Mouse (Mus musculus) liver, embryonic 13.5 days (tissue): Measurements from ENCODE around the gene Cep250. TPM values are rescaled to one million over a fixed set of nuclear protein-coding genes. Genes with fewer than 3 reads are reported as not detected.
"Not testable (repeated sequence)": the region's sequence is repeated elsewhere in the genome, so short reads cannot be mapped to it uniquely, and the experiment has no call there.

Experiments
- ATAC-seq: fragments of 200-750 bp; cut with Nextera tagmentation; 2 replicates; pipeline ENCODE4 v1.8.0; 2017; ENCODE audit warnings: low read depth, mild to moderate bottlenecking, moderate number of reproducible peaks, moderate library complexity
- DNase-seq: peaks from one replicate; pipeline ENCODE4 v3.0.0; 2022
- H3K27ac ChIP-seq: fragments of 300-500 bp; sonication (generic); 2 replicates; pipeline ENCODE4 v1.5.1; 2015; ENCODE audit warnings: moderate library complexity, mild to moderate bottlenecking, inconsistent platforms
- H3K27me3 ChIP-seq: fragments of 300-500 bp; sonication (generic); 2 replicates; pipeline ENCODE4 v1.6.1; 2015; ENCODE audit warnings: mild to moderate bottlenecking, inconsistent platforms
- H3K36me3 ChIP-seq: fragments of 300-500 bp; sonication (generic); 2 replicates; pipeline ENCODE4 v1.6.1; 2015; ENCODE audit warnings: mild to moderate bottlenecking, inconsistent platforms
- H3K4me1 ChIP-seq: fragments of 300-500 bp; sonication (generic); replicated peaks from 2 replicates; pipeline ENCODE4 v1.6.1; 2015; ENCODE audit warnings: inconsistent platforms
- H3K4me2 ChIP-seq: fragments of 300-500 bp; sonication (generic); 2 replicates; pipeline ENCODE4 v1.6.1; 2015; ENCODE audit warnings: inconsistent platforms, mild to moderate bottlenecking, moderate library complexity
- H3K4me3 ChIP-seq: fragments of 300-500 bp; sonication (generic); replicated peaks from 2 replicates; pipeline ENCODE4 v1.5.1; 2015; ENCODE audit warnings: mild to moderate bottlenecking, inconsistent platforms
- H3K9ac ChIP-seq: fragments of 300-500 bp; sonication (generic); 2 replicates; pipeline ENCODE4 v1.6.1; 2015; ENCODE audit warnings: mild to moderate bottlenecking, inconsistent platforms
- H3K9me3 ChIP-seq: fragments of 300-500 bp; sonication (generic); replicated peaks from 2 replicates; pipeline ENCODE4 v1.6.1; 2016; ENCODE audit warnings: inconsistent platforms
- WGBS: fragments of 180-500 bp; shearing (Covaris S2); methylation state at CpG from one replicate; pipeline ENCODE4 v1.1.7; 2015; ENCODE audit not compliant: insufficient replicate concordance; 5-methylcytosine and 5-hydroxymethylcytosine counted together
- polyA plus RNA-seq: library from polyadenylated mRNA; unstranded; fragments of >200 nt; fragmentation: Nextera tagmentation; extraction: Ambion mirVana; gene quantifications from 2 replicates; pipeline ENCODE4 v1.2.1, GENCODE M21; 2015

Gene Cep250
- polyA plus RNA-seq: 10.7 and 13.6 TPM in 2 replicates

DNA sequence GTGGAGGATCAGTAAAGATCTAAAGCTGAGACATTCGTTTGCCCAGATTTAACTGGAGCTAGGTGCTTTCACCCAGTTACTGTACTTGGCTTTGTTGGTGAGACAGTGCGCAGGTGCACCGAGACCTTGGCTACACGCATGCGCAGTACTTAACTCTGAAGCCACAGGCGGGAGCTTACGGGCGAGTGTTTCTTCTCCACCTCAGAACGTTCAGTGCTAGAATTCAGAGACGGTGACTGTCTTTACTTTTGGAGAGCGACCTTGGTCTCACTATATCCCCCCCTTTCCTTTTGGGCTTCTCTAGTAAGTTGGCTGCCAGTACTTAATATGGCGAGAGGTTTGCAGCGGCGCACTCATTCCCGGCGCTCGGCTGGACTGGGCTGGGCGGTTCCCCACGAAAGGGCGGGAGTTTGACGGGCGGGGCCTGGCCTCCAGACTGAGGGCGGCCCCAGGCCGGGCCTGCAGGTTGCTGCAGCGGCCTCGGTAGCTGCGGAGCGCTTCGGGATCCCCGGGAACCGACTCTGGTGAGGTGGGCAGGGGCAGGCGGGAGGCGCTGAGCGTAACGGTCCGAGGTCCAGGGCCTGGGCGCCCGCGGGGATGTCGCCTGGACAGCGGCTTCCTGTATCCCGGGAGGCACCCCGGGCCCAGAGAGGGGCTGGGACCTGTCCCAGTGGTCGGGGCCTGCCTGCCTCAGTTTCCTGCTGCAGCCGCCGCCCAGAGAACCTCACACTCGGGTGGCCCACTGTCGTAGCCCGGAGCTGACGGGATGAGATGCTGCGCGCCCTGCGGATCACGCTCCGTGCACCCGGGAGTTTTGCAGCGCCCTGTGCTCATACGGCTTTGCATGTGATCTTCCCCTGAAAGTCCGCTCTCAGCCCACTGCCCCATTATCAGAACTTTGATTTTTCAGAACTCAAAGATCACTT, at the start of gene Cep250:
Gene Cep250, plus strand, starts transcription at position 325 of the 926 bp plus-strand sequence.
- H3K4me3 ChIP-seq: peak within 1 kb of the TSS; percentile 88
- H3K9ac ChIP-seq: peak within 1 kb of the TSS; percentile 94
- H3K4me1 ChIP-seq: peaks cover 26% of the 10 kb centered on the region
- WGBS: under 1% methylated on average over 58 of the region's 59 CpGs
- DNase-seq (peak; percentile 81), ATAC-seq (peak; percentile 100)
- H3K27me3 ChIP-seq: peaks cover 11% of the 10 kb centered on the region; the same call in 1 of the 2 replicates
- H3K9me3 ChIP-seq: no peaks in the 10 kb centered on the region
- H3K4me2 ChIP-seq: peak within 1 kb of the TSS; percentile 99
- H3K27ac ChIP-seq: peak within 1 kb of the TSS; percentile 81
- H3K36me3 ChIP-seq: no peaks in the 10 kb centered on the region

DNA sequence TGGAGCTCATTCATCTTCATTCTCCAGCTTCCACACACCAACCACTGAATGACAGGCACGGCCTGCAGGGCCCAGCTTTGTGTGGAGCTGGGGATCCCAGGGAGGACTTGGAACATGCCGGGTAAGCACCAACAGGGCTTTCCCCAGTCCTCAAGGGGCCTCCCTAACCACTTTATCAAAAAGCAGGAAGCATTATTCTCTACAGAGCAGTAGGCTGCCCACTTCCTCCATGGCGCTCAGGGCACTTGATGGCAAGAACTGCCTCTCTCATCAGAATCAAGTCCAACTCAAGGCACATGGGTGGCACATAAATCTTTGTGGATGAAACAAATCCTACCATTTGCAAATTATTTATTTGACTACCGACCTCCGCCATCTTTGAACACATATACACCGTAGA, 41.6 kb upstream of the Cep250 start:
- Histone ChIP-seq H3K4me3 (no peak overlapping the region), H3K36me3 (peaks cover 58% of the 10 kb centered on the region)

DNA sequence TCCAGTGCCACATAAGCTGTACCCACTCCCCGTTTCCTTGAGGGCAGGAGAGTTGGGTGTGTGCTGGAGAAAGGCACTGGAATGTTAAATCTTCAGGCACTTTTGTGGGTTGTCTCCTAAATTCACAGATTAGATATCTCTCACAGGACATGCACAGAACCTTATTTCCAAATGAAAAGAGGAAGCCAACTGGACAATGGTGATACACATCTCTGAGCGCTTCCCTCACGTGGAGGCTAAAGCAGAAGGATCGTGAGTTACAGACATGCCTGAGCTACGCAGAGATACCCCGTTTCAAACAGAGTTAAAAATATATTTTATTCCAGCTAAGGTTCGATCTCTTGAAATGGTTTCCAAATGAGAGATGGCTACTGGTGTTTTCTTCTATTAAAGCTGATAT, 33.1 kb upstream of the Cep250 start:
- Histone ChIP-seq H3K27me3 (no peaks in the 10 kb centered on the region), H3K4me3 (no peak overlapping the region), H3K9me3 (no peaks in the 10 kb centered on the region), H3K27ac (no peak overlapping the region; the same call in 1 of the 2 replicates), H3K9ac (no peak overlapping the region), H3K4me2 (no peak overlapping the region), H3K4me1 (peaks cover 7% of the 10 kb centered on the region), H3K36me3 (peaks cover 29% of the 10 kb centered on the region)
- WGBS: 52% methylated on average over 7 of the region's 7 CpGs
- ATAC-seq: no peak
- DNase-seq: no peak

More for the DNA sequence above, 41.6 kb upstream of the Cep250 start:
- 0 out of 2 replicates have a peak, but pooled peaks cover 3% of the 10 kb centered on the region for H3K4me1 ChIP-seq
- no peaks in the 10 kb centered on the region for H3K27me3 ChIP-seq
- no peak overlapping the region for H3K4me2 ChIP-seq
- H3K27ac ChIP-seq: no peak overlapping the region
- DNase-seq (no peak), ATAC-seq (no peak)
- 68% methylated on average over 6 of the region's 6 CpGs for WGBS
- H3K9me3 ChIP-seq: no peaks in the 10 kb centered on the region
- no peak overlapping the region for H3K9ac ChIP-seq

DNA sequence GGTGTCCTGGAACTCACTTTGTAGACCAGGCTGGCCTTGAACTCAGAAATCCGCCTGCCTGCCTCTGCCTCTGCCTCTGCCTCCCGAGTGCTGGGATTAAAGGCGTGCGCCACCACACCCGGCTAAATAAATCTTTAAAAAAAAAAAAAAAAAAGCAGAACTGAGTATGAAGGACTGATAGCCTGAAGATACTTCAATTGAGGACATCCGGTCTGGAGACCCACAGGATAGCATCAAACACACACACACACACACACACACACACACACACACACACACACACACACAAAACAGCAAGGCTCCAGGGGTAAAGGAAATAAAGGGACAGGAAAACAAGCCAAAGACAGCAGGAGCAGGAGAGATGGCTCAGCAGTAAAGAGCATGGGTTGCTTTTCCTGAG, 31.0 kb upstream of the Cep250 start:
- not testable (repeated sequence) for ATAC-seq, H3K4me3 ChIP-seq, H3K4me2 ChIP-seq, H3K9ac ChIP-seq, DNase-seq, H3K9me3 ChIP-seq, H3K27ac ChIP-seq, H3K27me3 ChIP-seq
- 56% methylated on average over 6 of the region's 6 CpGs for WGBS
- Histone ChIP-seq H3K4me1 (peaks cover 23% of the 10 kb centered on the region), H3K36me3 (peaks cover 20% of the 10 kb centered on the region)

DNA sequence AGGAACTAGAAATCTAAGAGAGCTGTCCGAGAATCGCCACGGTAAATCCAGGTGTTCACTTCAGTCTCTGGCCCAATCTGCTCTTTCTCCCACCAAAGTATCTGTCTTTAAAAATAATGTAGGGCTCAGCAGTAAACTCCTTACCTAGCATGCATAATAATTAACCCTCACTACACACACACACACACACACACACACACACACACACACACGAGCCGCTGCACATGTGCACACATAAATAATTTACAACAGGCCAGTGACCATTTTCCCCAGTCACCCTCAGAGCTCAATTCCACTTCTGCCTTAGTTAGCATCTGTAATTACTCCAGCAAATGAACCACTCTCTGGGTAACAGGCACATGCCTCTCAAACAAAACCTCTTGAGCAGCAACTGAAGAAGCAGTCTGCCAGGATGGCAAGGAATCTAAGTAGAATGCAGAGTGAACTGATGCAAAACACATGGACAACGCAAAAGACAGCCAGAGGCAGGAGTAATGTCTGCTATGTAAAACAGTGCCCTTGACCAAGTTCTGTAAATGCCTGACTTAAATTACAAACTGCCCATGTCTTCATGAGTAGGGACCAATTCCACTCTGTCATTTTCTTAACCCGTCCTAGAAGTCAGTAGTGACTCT, 27.4 kb upstream of the Cep250 start:
- DNase-seq (no peak), ATAC-seq (no peak)
- peaks cover 32% of the 10 kb centered on the region for H3K4me1 ChIP-seq
- no peaks in the 10 kb centered on the region for H3K27me3 ChIP-seq
- peak overlapping the region; percentile 75 for H3K4me3 ChIP-seq
- H3K27ac ChIP-seq: no peak overlapping the region
- 53% methylated on average over 7 of the region's 7 CpGs for WGBS
- H3K9ac ChIP-seq: peak overlapping the region; percentile 78
- peaks cover 12% of the 10 kb centered on the region; the same call in 1 of the 2 replicates for H3K36me3 ChIP-seq
- H3K9me3 ChIP-seq: no peaks in the 10 kb centered on the region
- peak overlapping the region; percentile 80 for H3K4me2 ChIP-seq

DNA sequence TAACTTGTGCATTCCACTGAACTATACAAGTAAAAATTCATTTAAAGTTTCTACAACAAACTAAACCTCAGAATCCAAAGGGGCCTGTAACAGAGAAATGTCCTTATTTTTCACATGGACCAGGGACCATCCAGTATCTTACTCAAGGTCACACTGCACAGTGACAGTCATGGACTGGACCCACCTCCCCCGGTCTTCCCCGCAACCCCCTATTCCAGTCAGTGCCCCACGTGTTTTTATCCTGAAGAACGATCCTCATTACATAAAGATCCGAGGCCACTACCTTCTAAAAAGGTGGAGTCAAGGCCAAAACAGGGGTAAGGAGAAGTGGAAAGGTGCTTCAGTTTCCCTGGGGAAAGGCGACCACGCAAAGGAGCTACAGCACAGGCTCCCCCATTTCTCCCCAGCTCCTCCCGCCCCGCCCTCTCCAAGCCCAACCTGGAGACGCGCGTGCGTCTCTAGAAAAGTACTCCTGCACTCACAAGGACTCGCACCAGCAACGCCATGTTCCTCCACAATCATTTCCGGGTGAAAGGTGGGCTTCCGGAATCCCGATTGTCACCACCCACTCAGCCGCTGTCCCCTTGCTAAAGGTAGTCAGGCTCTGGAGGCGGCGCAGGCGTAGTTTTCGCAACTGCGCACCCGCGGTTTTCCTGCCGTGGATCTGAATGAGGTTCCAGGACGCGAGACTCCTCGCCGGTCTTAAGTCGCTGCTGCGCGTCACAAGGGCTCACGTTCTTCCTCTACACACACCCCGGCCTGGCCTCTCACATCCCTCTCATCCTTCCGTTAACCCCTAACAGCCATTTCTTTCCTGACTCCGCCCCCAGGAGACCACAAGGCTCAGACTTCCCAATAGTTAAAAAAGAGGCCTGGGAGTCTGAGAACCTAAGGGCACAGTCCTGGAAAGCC, 26.5 kb upstream of the Cep250 start, which contains the start of gene Uqcc1:
Gene Uqcc1, minus strand, starts transcription at position 780 of the 912 bp plus-strand sequence.
- peak within 1 kb of the TSS; percentile 81 for H3K27ac ChIP-seq
- ATAC-seq (peak; percentile 91), DNase-seq (peak; percentile 89)
- under 1% methylated on average over 38 of the region's 38 CpGs for WGBS
- H3K4me3 ChIP-seq: peak within 1 kb of the TSS; percentile 75
- H3K9ac ChIP-seq: peak within 1 kb of the TSS; percentile 78
- peaks cover 3% of the 10 kb centered on the region; the same call in 1 of the 2 replicates for H3K36me3 ChIP-seq
- peaks cover 32% of the 10 kb centered on the region for H3K4me1 ChIP-seq
- H3K4me2 ChIP-seq: peak within 1 kb of the TSS; percentile 80
- no peaks in the 10 kb centered on the region for H3K9me3 ChIP-seq
- H3K27me3 ChIP-seq: no peaks in the 10 kb centered on the region

DNA sequence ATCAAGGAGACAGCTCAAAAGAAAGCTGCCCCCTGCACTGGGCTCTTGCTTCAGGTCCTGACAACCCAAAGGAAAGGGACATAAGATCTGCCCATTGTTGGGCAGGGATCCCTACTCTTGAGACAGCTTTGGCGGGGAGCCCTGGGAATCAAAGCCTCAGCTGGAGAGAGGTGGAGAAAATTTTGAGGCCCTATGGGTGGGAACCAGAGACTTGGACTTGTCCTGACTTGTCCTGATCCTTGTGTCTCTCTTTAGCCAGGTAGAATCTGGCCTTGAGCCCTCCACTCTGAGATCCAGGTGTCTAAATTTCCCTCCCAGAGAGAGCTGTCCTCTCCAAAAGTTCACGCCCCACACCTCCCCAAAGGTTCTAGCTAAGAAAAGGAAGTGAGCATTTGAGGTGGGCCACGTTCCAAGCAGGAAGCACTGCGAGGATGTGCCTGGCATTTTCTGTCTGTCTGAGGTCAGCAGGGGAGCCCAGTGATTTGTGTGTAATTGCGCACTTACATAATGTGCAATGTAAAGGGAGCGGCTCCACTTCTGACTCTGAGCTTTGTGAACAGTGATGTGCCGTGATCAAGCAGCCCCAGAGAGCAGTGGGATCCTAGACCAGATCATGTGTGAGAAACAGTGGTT, 16.2 kb upstream of the Cep250 start:
- Histone ChIP-seq H3K27ac (no peak overlapping the region), H3K4me2 (no peak overlapping the region), H3K36me3 (no peaks in the 10 kb centered on the region), H3K9me3 (no peaks in the 10 kb centered on the region), H3K27me3 (no peaks in the 10 kb centered on the region), H3K4me3 (no peak overlapping the region), H3K9ac (no peak overlapping the region), H3K4me1 (no peaks in the 10 kb centered on the region)
- 63% methylated on average over 7 of the region's 7 CpGs for WGBS
- ATAC-seq (no peak), DNase-seq (no peak)

DNA sequence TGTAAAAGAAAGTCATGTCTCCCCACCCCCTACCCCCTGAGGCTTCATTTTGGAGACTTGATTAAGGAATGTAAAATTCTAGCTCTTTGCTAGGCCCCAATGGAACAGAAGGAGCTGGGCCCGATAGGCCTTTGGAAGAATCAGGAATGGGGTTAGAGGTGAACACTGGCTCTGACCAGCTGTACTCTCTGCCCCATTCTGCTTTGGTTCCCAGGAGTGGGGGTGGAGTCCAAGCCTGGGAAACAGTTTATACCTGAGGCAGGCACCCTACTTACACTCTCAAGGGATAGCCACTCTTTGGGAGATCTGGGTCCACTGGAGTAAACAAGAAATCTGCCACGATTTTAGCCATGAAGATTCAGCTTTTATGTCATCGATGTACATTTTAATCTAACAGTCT, 15.6 kb upstream of the Cep250 start, which contains the start of gene Gm15557:
Gene Gm15557, plus strand, starts transcription at position 48 of the 400 bp plus-strand sequence.
- H3K27ac ChIP-seq: no peak within 1 kb of the TSS
- no peaks in the 10 kb centered on the region for H3K36me3 ChIP-seq
- WGBS: 71% methylated on average over 3 of the region's 3 CpGs
- DNase-seq (no peak), ATAC-seq (no peak)
- no peak within 1 kb of the TSS for H3K4me2 ChIP-seq
- no peaks in the 10 kb centered on the region for H3K9me3 ChIP-seq
- no peak within 1 kb of the TSS for H3K4me3 ChIP-seq
- no peaks in the 10 kb centered on the region for H3K4me1 ChIP-seq
- no peaks in the 10 kb centered on the region for H3K27me3 ChIP-seq
- no peak within 1 kb of the TSS for H3K9ac ChIP-seq

DNA sequence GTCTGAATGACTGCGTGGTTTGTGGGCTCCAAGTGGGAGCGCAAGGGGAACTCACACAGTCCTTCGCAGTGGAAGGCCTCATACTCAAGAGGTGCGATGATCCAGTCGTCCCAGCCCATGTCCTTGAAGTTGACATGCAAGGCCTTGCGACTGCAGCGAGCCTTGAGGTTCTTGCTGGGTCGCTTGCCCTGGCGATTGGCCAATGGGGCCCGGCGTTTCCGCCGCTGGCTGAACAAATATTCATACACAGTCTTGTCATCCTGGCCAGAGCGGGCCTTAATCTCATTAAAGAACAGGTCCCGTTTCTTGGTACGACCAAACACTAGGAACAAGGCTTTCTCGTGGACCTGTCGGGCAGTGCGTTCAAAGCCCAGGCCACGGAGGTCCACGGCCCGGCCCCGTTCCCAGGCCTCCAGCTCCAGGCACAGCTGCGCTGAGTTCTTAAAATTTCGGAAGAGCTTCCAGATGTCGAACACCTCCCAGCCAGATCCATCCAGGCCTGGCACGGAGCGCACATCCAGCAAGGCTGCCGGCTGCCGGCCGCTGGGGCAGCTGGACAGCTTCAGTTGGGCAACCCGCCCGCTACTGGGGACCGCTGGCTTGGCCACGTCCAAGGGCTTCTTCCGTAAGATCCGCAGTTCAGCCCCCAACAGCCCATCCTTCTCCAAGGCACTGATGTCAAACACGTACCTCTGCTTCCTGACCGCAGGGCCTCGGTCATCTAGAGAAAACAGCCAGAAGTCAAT, 14.4 kb upstream of the Cep250 start:
- no peak overlapping the region for H3K27ac ChIP-seq
- H3K4me2 ChIP-seq: no peak overlapping the region
- ATAC-seq (no peak), DNase-seq (no peak)
- H3K9ac ChIP-seq: no peak overlapping the region
- H3K27me3 ChIP-seq: no peaks in the 10 kb centered on the region
- WGBS: 84% methylated on average over 40 of the region's 40 CpGs
- peaks cover 7% of the 10 kb centered on the region for H3K4me1 ChIP-seq
- no peak overlapping the region for H3K4me3 ChIP-seq
- H3K9me3 ChIP-seq: no peaks in the 10 kb centered on the region
- H3K36me3 ChIP-seq: no peaks in the 10 kb centered on the region

DNA sequence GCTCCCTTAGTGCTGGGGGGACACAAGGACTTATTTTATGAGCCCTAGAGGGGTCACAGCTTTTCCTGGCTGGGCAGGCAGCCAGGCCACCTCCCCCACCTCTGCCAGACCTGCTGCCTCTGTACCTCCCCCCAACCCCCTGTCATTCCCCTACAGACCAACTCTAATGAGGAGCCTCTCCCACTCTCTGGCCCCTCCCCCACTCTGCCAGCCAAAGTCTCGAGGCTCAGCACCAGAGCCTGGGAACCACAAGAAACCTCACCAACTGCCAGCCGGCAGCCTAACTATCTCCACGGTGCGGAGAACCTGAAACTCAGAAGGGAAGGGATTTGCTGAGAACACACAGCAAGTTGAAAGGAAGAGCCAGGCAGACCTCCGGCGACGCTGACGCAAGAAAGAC, 12.8 kb upstream of the Cep250 start:
- Histone ChIP-seq H3K36me3 (no peaks in the 10 kb centered on the region), H3K4me1 (peaks cover 23% of the 10 kb centered on the region), H3K27me3 (no peaks in the 10 kb centered on the region), H3K9ac (no peak overlapping the region), H3K27ac (no peak overlapping the region), H3K4me3 (no peak overlapping the region), H3K9me3 (no peaks in the 10 kb centered on the region), H3K4me2 (peak overlapping the region; percentile 4; the same call in 1 of the 2 replicates)
- ATAC-seq (no peak), DNase-seq (no peak)
- 20% methylated on average over 8 of the region's 8 CpGs for WGBS
